Mouse (Mus musculus): ENCODE results near the gene Pdgfb. TPM values are rescaled to one million over a fixed set of nuclear protein-coding genes. Genes with fewer than 3 reads are reported as not detected.

The Pdgfb gene
- 10 to 100 TPM; 20.2 to 34.2 (median 28.5) TPM for total RNA-seq (2022)

- peak; percentile 88 for DNase-seq (ENCODE audit: low spot score)
Measured at GRCm38 (mm10) chr15:80014321-80015210, at the start of gene Pdgfb. Gene Pdgfb (minus strand): TSS chr15:80014977.

DNA sequence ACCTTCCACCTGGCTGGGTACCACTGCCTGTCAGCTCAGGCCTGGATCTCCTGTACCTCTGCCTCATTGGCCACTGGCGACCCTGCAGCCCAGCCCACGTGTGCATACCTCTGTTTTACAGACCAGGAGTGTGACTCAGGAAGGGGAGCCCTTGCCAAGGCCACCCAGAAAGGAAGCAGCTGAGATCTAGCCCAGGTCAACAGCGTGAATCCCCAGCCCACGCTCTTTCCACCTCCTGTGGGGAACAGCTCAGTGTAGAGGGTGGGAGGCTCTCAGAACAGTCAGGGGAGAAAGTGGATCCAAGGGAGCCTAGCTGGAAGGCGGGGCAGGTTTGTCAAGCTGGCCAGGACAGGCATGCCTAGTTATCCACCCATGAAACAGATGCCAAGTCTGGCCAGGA, 48.0 kb upstream of the Pdgfb start:
- DNase-seq (ENCODE audit: low spot score), result no peak

DNA sequence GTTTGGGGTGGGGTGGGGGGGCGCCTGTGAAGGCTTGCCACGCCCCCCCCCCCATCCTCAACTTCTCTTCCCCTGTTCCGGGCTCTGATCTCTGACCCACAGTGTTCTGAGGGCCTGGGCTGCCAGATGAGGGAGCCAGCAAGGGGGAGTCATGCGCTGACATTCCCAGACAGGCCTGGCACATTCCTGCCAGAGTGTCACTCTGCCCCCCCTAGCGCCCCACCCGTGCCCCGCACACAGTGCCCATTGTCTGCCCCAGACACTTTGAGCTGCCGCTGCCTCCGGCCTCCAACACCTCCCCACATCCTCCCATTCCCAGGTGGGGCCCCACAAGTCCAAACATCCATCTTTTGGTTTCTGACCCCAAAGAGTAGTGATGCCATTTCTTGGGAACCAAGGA, 47.6 kb upstream of the Pdgfb start:
- no peak for DNase-seq (ENCODE audit: low spot score)

DNA sequence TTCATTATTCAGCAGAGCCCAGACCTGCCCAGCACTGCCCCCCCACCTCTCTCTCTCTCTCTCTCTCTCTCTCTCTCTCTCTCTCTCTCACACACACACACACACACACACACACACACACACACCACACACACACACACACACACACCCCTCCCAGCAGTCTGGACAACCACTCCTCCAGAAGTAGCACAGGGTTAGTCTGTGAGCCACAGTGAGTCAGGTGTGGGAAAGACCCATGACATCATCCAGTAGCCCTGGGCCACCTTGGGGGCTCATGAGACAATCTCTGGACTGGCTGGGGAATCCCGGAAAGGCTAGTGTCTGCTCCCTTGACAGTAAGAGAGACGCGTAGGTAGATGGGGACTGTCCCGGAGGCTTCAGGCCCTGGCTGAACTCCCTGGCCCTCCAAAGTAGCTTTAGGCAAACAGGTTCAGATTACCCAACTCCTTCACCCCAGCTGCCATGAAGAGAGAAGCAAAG, 46.3 kb upstream of the Pdgfb start:
- no peak for DNase-seq (ENCODE audit: low spot score)

GRCm38 (mm10) chr15:80060356-80061070, 45.7 kb upstream of the Pdgfb start:
- no peak for DNase-seq (ENCODE audit: low spot score)

DNA sequence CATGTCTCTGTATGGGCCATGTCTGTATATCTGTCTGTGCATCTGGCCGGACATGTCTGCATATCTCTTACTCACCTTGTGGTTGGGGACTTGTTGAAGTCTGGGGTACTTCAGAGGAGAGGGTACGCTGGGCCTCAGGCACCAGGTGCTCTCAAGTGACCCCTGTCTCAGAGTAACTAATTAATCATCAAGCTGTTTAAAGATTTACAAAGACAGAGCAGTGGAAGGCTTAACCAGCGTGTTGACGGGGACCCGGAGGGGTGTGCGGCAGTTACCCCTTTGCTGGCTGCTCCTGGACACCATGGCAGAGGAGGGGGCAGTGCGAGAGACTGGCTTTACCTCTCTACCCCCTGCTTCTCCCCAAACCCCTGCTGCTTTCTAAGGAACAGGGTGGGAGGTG, 44.8 kb upstream of the Pdgfb start:
- no peak for DNase-seq (ENCODE audit: low spot score)

DNA sequence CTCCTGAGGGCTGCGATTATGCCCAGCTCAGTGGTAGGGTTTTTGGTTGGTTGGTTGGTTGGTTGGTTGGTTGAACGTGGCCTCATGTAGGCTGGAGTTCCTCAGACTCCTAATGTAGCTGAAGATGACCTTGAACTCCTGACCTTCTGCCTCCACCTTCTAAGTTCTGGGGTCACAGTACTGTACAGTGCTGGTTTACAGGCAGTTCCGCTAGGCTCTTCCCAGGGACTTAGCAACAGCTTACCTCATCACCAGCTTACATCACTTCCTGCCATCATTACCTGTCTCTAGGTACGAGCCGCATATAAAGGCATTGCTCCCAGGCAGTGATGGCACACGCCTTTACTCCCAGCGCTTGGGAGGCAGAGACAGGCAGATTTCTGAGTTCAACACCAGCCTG, 43.4 kb upstream of the Pdgfb start:
- DNase-seq (ENCODE audit: low spot score), result no peak

- peak; percentile 61 for DNase-seq (ENCODE audit: low spot score)
Measured at GRCm38 (mm10) chr15:80054034-80054710, 39.4 kb upstream of the Pdgfb start.

DNA sequence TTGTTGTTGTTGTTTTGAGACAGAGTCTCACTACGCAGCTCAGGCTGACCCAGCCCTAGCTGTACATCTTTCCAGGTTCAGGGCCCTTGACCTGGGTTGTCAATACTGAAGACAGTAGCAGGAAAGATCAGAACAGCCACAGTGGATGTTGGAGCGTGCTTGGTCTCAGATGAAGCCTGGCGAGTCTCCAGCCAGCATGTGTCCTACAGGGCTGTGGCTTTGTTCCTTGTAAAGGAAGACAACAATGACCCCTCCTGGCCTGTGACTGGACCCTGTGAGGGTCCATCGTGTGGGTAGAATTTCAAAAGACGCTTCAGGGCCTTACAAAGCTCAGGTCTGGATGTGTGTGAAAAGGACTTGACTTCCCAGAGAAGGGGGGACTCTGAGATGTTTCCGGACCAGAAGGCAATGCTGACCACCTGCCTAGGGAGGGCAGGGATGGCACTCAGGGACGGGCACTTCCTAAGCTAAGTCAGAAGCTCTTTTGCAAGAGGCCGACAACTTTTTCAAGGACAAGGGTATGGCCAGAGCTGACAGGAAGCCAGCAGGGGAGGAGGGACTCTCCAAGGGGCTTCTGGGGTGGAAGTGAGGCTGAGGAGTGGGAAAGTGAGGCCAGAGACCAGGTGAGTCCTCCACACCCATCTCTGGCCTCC, 38.7 kb upstream of the Pdgfb start:
- DNase-seq (ENCODE audit: low spot score), result no peak

- peak; percentile 48 for DNase-seq (ENCODE audit: low spot score)
Measured at GRCm38 (mm10) chr15:80051782-80052181, 37.0 kb upstream of the Pdgfb start.

DNA sequence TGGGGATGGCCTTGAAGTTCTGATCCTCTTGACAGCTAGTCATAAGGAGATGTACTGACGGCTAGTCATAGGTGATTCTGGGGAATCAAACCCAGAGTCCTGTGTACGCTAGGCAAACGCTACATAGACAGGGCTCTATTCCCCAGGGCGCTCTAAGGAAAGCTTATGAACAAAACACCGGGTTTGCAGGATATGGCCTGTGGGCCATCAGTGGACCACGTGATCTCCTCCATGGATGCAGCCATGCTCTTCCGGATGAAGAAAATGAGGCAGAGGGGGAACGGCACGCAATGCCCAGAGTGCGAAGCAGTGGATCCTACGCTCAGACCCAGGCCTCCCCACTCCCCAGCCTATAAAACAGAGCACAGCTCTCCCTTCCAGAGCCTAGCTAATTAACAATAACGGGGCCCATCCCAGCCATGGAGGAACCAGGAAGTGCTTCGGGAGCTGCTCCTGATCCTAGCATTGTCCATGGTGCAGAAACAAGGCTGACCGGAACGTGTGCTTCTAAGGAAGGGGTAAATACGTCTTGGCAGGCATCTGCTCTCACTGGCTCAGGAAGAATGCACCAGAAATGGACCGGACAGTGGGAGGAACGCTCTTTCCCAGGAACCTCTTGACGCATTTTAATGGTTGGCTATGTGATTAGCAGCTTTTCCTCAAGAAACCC, 36.5 kb upstream of the Pdgfb start:
- DNase-seq (ENCODE audit: low spot score), result peak; percentile 77

GRCm38 (mm10) chr15:80050093-80050492, 35.3 kb upstream of the Pdgfb start:
- DNase-seq (ENCODE audit: low spot score), result peak; percentile 86

GRCm38 (mm10) chr15:80047973-80048372, 33.2 kb upstream of the Pdgfb start:
- no peak for DNase-seq (ENCODE audit: low spot score)

GRCm38 (mm10) chr15:80047242-80047641, 32.5 kb upstream of the Pdgfb start:
- DNase-seq (ENCODE audit: low spot score), result no peak

GRCm38 (mm10) chr15:80045749-80046148, 31.0 kb upstream of the Pdgfb start:
- no peak for DNase-seq (ENCODE audit: low spot score)

DNA sequence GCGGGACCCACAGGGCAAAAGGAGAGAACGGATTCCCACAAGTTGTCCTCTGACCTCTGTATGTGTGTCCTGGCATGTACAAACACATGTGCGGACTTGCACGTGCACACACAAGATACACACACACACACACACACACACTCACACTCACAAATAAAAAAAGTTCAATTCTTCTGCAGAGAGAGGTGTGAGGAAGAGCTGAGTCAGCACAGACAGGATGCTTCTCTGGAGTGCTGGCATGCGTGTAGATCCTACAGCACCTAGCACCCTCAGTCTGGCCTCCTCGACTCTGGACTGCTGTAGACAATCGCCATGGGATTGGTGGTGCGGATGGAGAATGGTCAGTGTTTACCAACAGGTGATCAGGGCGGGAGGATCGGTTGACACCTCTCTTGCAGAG, 29.5 kb upstream of the Pdgfb start:
- no peak for DNase-seq (ENCODE audit: low spot score)

- DNase-seq (ENCODE audit: low spot score), result no peak
Measured at GRCm38 (mm10) chr15:80042152-80042551, 27.4 kb upstream of the Pdgfb start.

DNA sequence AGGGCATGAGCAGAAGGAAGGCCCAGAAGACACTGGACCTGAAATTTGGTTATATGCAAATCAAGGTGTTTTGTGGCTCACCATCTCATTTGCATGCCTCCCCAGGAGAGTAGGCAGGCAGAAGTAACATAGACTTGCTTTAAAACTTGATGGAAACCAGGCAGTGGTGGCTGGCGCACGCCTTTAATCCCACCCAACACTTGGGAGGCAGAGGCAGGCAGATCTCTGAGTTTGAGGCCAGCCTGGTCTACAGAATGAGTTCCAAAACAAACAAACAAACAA, 23.3 kb upstream of the Pdgfb start:
- no peak for DNase-seq (ENCODE audit: low spot score)

- DNase-seq (ENCODE audit: low spot score), result no peak
Measured at GRCm38 (mm10) chr15:80037255-80038109, 22.7 kb upstream of the Pdgfb start.

DNA sequence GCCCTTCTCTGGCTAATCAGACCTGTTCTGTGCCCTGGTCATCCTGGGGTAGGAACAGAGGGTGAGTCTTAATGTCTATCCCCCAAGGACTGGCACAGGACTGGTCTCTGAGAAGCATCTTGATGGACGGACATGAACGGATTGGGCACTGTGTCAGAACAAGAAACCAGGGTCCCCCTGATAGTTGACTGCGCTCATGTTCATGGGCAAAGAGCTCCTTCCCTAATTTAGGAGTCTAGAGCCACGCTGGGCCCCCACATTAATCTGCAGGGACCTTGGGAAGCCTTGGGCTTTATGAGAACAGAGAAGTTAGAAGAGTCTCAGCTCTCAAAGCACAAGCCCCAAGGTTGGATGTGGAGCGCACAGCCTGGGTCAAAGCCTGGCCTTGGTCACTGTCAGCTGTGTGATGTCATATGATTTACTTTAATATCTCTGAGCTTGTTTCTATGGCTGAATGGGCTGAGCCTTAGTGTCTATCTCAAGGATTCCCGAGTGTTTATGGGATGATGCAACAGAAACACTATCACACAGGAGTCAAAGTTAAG, 20.6 kb upstream of the Pdgfb start:
- no peak for DNase-seq (ENCODE audit: low spot score)

All from heart, adult 8-10 months (tissue).